Mouse (Mus musculus): Measurements from ENCODE around the gene Tsen54. TPM values are rescaled to one million over a fixed set of nuclear protein-coding genes. Genes with fewer than 3 reads are reported as not detected.

Tsen54 gene
- polyA plus RNA-seq (2012; ENCODE audit: insufficient read depth, low replicate concordance): 21.0 and 35.3 TPM in 2 replicates

GRCm38 (mm10) chr11:115814605-115815450 lies at the start of gene Tsen54:
TSS of gene Tsen54 (plus strand) at chr11:115814724.
- Histone ChIP-seq H3K4me3 (replicated peaks) (peak within 1 kb of the TSS; percentile 93), H3K4me1 (peaks cover 33% of the 10 kb centered on the region), H3K9me3 (no peaks in the 10 kb centered on the region), H3K36me3 (replicated peaks; ENCODE audit: low read length) (peaks cover 26% of the 10 kb centered on the region), H3K27me3 (replicated peaks) (peaks cover 33% of the 10 kb centered on the region)
- no peak for TF ChIP-seq FLI1 (IDR thresholded peaks at IDR 0.05; ENCODE audit: low read length)
- TF ChIP-seq GATA1 (IDR thresholded peaks at IDR 0.05; ENCODE audit: borderline replicate concordance, low read length): no peak

DNA sequence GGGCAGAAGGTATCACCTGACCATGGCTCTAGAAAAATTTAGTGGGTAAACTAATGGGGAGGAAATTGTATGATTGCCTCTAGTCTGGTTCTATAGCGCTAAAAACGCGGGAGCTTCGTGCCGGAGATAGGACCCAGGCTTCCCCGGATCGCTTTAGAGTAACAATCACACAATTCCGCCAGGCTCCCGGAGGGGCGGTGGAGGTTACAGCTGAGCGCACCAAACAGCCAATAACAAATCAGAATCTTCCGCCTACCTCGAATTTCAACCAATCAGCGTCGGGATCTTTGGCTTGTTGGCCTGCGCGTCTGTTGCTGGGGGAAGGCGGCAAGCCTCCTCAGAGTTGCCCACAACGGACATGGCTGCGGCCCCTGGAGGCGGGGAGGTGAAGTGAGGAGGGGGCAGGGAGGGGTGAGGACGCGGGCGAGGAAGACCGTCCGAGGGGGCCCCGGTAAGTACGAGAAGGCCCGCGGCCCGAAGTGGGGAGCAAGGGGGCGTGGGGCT lies 49.4 kb upstream of the Tsen54 start, which contains the start of gene Tmem94:
Gene Tmem94, plus strand, starts transcription at position 331 of the 504 bp plus-strand sequence.
- Histone ChIP-seq H3K4me1 (peaks cover 47% of the 10 kb centered on the region), H3K27me3 (replicated peaks) (no peaks in the 10 kb centered on the region), H3K9me3 (no peaks in the 10 kb centered on the region), H3K4me3 (replicated peaks) (peak within 1 kb of the TSS; percentile 95), H3K36me3 (replicated peaks; ENCODE audit: low read length) (peaks cover 4% of the 10 kb centered on the region)
- no peak for TF ChIP-seq FLI1 (IDR thresholded peaks at IDR 0.05; ENCODE audit: low read length)
- no peak for TF ChIP-seq GATA1 (IDR thresholded peaks at IDR 0.05; ENCODE audit: borderline replicate concordance, low read length)

- peak overlapping the region; percentile 95 for H3K4me3 ChIP-seq (replicated peaks)
- H3K27me3 ChIP-seq (replicated peaks): no peaks in the 10 kb centered on the region
- TF ChIP-seq GATA1 (IDR thresholded peaks at IDR 0.05; ENCODE audit: borderline replicate concordance, low read length): no peak
- peaks cover 52% of the 10 kb centered on the region for H3K4me1 ChIP-seq
- H3K9me3 ChIP-seq: no peaks in the 10 kb centered on the region
- H3K36me3 ChIP-seq (replicated peaks; ENCODE audit: low read length): peaks cover 6% of the 10 kb centered on the region
Measured at GRCm38 (mm10) chr11:115765607-115766141, 48.9 kb upstream of the Tsen54 start.

- Histone ChIP-seq H3K27me3 (replicated peaks) (no peaks in the 10 kb centered on the region), H3K4me1 (peaks cover 57% of the 10 kb centered on the region), H3K4me3 (replicated peaks) (peak overlapping the region; percentile 95), H3K9me3 (no peaks in the 10 kb centered on the region), H3K36me3 (replicated peaks; ENCODE audit: low read length) (peaks cover 6% of the 10 kb centered on the region)
- TF ChIP-seq FLI1 (IDR thresholded peaks at IDR 0.05; ENCODE audit: low read length) (no peak), GATA1 (IDR thresholded peaks at IDR 0.05; ENCODE audit: borderline replicate concordance, low read length) (no peak)
Measured at GRCm38 (mm10) chr11:115766356-115766943, 48.1 kb upstream of the Tsen54 start.

- TF ChIP-seq GATA1 (IDR thresholded peaks at IDR 0.05; ENCODE audit: borderline replicate concordance, low read length) (no peak), FLI1 (IDR thresholded peaks at IDR 0.05; ENCODE audit: low read length) (no peak)
- Histone ChIP-seq H3K4me1 (peaks cover 57% of the 10 kb centered on the region), H3K27me3 (replicated peaks) (no peaks in the 10 kb centered on the region), H3K9me3 (no peaks in the 10 kb centered on the region), H3K36me3 (replicated peaks; ENCODE audit: low read length) (peaks cover 6% of the 10 kb centered on the region), H3K4me3 (replicated peaks) (no peak overlapping the region)
Measured at GRCm38 (mm10) chr11:115766981-115767380, 47.5 kb upstream of the Tsen54 start.

- no peak for TF ChIP-seq GATA1 (IDR thresholded peaks at IDR 0.05; ENCODE audit: borderline replicate concordance, low read length)
- no peak for TF ChIP-seq FLI1 (IDR thresholded peaks at IDR 0.05; ENCODE audit: low read length)
Measured at GRCm38 (mm10) chr11:115768896-115769295, 45.6 kb upstream of the Tsen54 start.

DNA sequence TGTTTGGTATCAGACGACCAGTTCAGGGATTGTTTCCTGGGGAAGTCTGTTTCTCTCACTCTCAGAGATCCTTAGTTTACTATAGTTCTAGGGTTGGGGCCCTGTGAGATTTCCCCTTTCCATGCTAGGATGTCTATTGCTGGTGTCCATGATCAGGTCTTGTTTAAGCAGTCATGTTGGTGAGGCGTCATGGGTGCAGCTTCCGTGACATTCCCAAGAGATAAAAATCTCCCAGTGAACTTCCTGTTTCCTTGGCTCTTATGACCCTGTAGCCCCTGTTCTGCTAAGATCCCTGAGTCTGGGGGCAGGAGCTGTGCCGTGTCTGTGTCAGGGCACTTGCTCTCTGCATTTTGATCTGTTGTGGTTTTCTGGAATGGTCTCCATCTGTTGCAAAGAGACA lies 39.9 kb upstream of the Tsen54 start:
- Histone ChIP-seq H3K4me3 (replicated peaks) (no peak overlapping the region), H3K4me1 (peaks cover 65% of the 10 kb centered on the region)

More at GRCm38 (mm10) chr11:115768896-115769295, 45.6 kb upstream of the Tsen54 start:
- Histone ChIP-seq H3K4me3 (replicated peaks) (no peak overlapping the region), H3K36me3 (replicated peaks; ENCODE audit: low read length) (peaks cover 6% of the 10 kb centered on the region), H3K4me1 (peaks cover 53% of the 10 kb centered on the region), H3K9me3 (no peaks in the 10 kb centered on the region), H3K27me3 (replicated peaks) (no peaks in the 10 kb centered on the region)

DNA sequence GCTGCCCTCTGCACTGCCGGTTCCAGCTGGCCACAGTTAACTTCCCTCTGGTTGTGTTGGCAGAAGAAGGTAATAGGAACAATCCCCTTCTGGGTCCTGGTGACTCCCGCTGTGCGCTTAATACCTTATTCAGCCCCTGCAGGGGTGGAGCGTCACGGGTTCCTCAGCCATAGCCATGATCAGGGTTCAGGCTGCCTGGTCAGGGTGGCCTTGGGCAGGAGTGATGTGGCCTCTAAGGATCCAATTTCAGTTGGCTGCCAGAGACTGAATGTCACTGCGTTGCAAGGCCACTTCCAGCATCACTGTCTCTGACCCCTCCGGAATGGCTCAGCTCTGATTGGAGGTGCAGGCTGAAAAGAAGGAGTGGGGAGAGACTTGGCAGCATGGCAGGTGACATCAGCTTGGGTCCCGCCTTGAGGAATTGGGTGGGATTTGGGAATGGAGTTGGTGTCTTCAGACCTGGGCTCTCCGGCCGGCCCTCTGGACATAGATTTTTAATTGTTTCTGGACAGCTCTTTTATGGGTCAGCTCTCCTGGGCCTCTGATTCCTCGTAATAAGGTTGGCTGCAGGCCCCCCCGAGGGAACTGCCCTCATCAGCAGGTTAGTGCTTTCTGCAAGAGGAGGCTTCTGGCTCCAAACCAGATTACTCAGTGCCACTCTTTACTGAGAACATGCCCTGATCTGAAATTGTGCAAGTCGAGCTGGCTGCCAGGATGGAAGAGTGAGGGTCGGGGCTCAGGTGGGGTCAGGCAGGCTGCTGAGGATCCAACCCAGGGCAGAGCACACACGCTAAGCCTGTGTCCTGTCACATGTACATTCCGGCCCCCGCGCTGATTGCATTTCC lies 38.5 kb upstream of the Tsen54 start:
- Histone ChIP-seq H3K27me3 (replicated peaks) (no peaks in the 10 kb centered on the region), H3K4me1 (peaks cover 65% of the 10 kb centered on the region), H3K4me3 (replicated peaks) (no peak overlapping the region), H3K36me3 (replicated peaks; ENCODE audit: low read length) (peaks cover 25% of the 10 kb centered on the region), H3K9me3 (no peaks in the 10 kb centered on the region)
- TF ChIP-seq GATA1 (IDR thresholded peaks at IDR 0.05; ENCODE audit: borderline replicate concordance, low read length) (no peak), FLI1 (IDR thresholded peaks at IDR 0.05; ENCODE audit: low read length) (no peak)

More for the DNA sequence above, 39.9 kb upstream of the Tsen54 start:
- H3K9me3 ChIP-seq: no peaks in the 10 kb centered on the region
- TF ChIP-seq FLI1 (IDR thresholded peaks at IDR 0.05; ENCODE audit: low read length) (no peak), GATA1 (IDR thresholded peaks at IDR 0.05; ENCODE audit: borderline replicate concordance, low read length) (no peak)
- H3K27me3 ChIP-seq (replicated peaks): no peaks in the 10 kb centered on the region
- H3K36me3 ChIP-seq (replicated peaks; ENCODE audit: low read length): peaks cover 23% of the 10 kb centered on the region

DNA sequence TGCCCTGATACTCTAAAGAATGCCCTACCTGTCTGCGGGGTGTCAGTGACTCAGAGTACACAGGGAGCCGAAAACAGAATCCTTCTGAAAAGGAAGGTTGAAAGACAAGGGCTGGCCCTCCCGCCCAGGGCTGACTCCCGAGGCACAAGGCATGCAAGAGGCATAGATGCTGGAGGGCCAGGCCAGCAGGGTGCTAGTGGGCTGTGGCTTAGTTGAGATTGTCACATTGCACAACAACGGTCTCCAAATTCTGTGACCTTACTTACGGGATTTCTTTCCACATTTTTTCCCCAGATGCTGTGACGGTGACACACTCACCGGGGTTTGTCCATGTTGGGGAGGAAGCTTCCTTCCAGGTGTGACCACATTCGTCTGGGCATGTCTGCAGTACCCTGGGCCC lies 37.6 kb upstream of the Tsen54 start:
- TF ChIP-seq FLI1 (IDR thresholded peaks at IDR 0.05; ENCODE audit: low read length): no peak
- TF ChIP-seq GATA1 (IDR thresholded peaks at IDR 0.05; ENCODE audit: borderline replicate concordance, low read length): no peak
- peaks cover 72% of the 10 kb centered on the region for H3K4me1 ChIP-seq
- H3K36me3 ChIP-seq (replicated peaks; ENCODE audit: low read length): peaks cover 32% of the 10 kb centered on the region

More for the DNA sequence above, 37.6 kb upstream of the Tsen54 start:
- Histone ChIP-seq H3K9me3 (no peaks in the 10 kb centered on the region), H3K4me3 (replicated peaks) (no peak overlapping the region), H3K27me3 (replicated peaks) (no peaks in the 10 kb centered on the region)

Data from megakaryocyte, embryonic 14.5 days (primary cell).